Mouse (Mus musculus) gastrocnemius, postnatal 10 days (tissue): ENCODE data around the gene C8a. TPM values are rescaled to one million over a fixed set of nuclear protein-coding genes. Genes with fewer than 3 reads are reported as not detected.

Source experiments
- DNase-seq: peaks from one replicate; pipeline ENCODE4 v3.0.0; 2021; ENCODE audit warnings: mixed read lengths
- total RNA-seq, 2 experiments: library from RNA; stranded (reverse); gene quantifications; 2 replicates each; pipeline ENCODE4 v1.2.3; 2021

The C8a gene
- total RNA-seq, 2 experiments from 2014 or later = not detected

DNA sequence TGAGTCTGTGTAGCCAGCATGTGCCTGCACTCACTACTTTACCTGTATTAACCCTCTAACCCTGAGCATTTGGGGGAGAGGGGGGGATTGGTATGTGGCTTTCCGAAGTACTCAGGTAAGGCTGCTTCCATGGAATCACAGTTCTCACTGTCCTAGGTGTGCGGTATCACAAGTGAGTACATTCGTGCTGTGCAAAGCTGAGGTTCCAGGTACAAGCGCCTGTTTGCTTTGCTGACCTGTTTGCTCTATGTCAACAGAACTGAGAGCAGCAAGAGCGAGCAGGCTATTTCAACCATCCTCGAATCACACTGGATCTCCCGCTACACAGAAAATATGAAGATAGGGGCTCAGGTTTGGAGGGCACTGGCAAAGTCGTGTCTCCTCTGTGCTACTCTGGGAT is 110.1 kb downstream of the C8a start, which contains the start of gene C8b:
C8b (plus strand) TSS at position 253 of the 400 bp plus-strand sequence.
- DNase-seq = no peak

Other genes starting within 250 kb of the C8a start
- gene C8b, start 110.1 kb downstream of the C8a start, total RNA-seq = not detected
- not detected for gene Gm17662, start 19.1 kb downstream of the C8a start, total RNA-seq
- under 1 TPM in 1 of 2 experiments, not detected in 1; 0.12 TPM for gene Fyb2, start 37.1 kb upstream of the C8a start, total RNA-seq
- 10 to 100 TPM; 75.4 to 83.6 TPM for gene Prkaa2, start 233.5 kb upstream of the C8a start, total RNA-seq